Comparison of ENCODE assay signal across 22 mouse cellular contexts in the genomic region with DNA sequence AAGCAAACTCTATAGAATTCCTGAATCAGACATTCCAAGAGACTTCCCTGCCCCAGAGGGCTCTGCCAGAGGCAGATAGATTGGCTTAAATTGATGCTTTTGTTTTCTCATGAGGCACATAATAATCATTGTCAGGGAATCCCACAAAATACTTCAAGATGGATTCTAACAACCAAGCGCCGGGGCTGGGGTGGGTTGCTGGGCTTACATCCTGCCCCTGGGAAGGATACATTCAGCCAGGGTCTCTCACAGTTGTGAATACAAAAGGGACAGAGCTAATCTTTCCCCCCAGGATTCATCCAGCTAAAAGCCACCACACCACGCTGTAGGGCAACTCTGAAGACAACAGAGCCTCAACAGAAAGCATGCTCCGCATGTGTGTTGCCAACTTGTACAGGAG. TPM values are rescaled to one million over a fixed set of nuclear protein-coding genes. Genes with fewer than 3 reads are reported as not detected.
DNase-seq lines count a peak whose midpoint lies in the region; ATAC-seq lines count a peak whose summit lies in the region.
"Had no signal": no experiment of that assay in that cellular context is flagged by ENCODE, and none has a peak within 500 bp of the region (broad histone marks: within the 10 kb centered on the region; RNA-seq: fewer than 3 reads in every experiment).

No protein-coding gene starts in this region.

- H3K27me3 ChIP-seq in hindbrain, embryonic 11.5 days (ENCODE audit: control insufficient read depth, insufficient read depth, low read length): peaks cover 31% of the 10 kb centered on the region
- peaks cover 86% of the 10 kb centered on the region for H3K27me3 ChIP-seq in hindbrain, embryonic 10.5 days (ENCODE audit: insufficient read depth, poor library complexity, severe bottlenecking)
- H3K27me3 ChIP-seq in midbrain, embryonic 10.5 days (ENCODE audit: low read depth, poor library complexity, severe bottlenecking): peaks cover 100% of the 10 kb centered on the region
- H3K27me3 ChIP-seq in midbrain, embryonic 16.5 days (ENCODE audit: control insufficient read depth, insufficient read depth, low read depth, low read length): peaks cover 23% of the 10 kb centered on the region
- peaks cover 27% of the 10 kb centered on the region for H3K27me3 ChIP-seq in midbrain, embryonic 11.5 days (ENCODE audit: control insufficient read depth, insufficient read depth, low read length)
- H3K27me3 ChIP-seq in midbrain, embryonic 15.5 days (replicated peaks): peaks cover 44% of the 10 kb centered on the region
- H3K27me3 ChIP-seq: CH12.LX had no signal

- peak; percentile 11 for DNase-seq in hindbrain, embryonic 11.5 days (ENCODE audit: low spot score)
- no peak for DNase-seq in hindbrain, embryonic 10.5 days (ENCODE audit: low spot score)
- peak; percentile 33 for DNase-seq in midbrain, embryonic 10.5 days (ENCODE audit: low spot score)
- DNase-seq in midbrain, embryonic 11.5 days (ENCODE audit: low spot score, missing footprints): peak; percentile 91
- DNase-seq: adrenal gland, adult 2 months; adrenal gland, adult 8-10 months; adrenal gland, postnatal 10 days; adrenal gland, postnatal 14 days; adrenal gland, postnatal 25 days; adrenal gland, postnatal 36 days; B cell, adult 2 months; cerebellum, adult 11 months; cerebellum, adult 11-12 months; cerebellum, adult 18-20 months had no signal

- H3K4me3 ChIP-seq in hindbrain, embryonic 11.5 days (ENCODE audit: low read depth, low read length): no peak overlapping the region
- H3K4me3 ChIP-seq in hindbrain, embryonic 10.5 days: no peak overlapping the region
- no peak overlapping the region for H3K4me3 ChIP-seq in midbrain, embryonic 10.5 days
- no peak overlapping the region for H3K4me3 ChIP-seq in midbrain, embryonic 16.5 days (ENCODE audit: low read depth, low read length)
- H3K4me3 ChIP-seq in midbrain, embryonic 11.5 days (ENCODE audit: low read depth, low read length): no peak overlapping the region
- H3K4me3 ChIP-seq in midbrain, embryonic 15.5 days: no peak overlapping the region

- H3K9me3 ChIP-seq in hindbrain, embryonic 11.5 days (ENCODE audit: control insufficient read depth, low read length): no peaks in the 10 kb centered on the region
- no peaks in the 10 kb centered on the region for H3K9me3 ChIP-seq in hindbrain, embryonic 10.5 days
- H3K9me3 ChIP-seq in midbrain, embryonic 10.5 days (replicated peaks): no peaks in the 10 kb centered on the region
- no peaks in the 10 kb centered on the region for H3K9me3 ChIP-seq in midbrain, embryonic 16.5 days (replicated peaks; ENCODE audit: control insufficient read depth, low read length, poor library complexity, severe bottlenecking)
- no peaks in the 10 kb centered on the region for H3K9me3 ChIP-seq in midbrain, embryonic 11.5 days (ENCODE audit: control insufficient read depth, low read length)
- H3K9me3 ChIP-seq in midbrain, embryonic 15.5 days: no peaks in the 10 kb centered on the region

- H3K36me3 ChIP-seq in hindbrain, embryonic 11.5 days (ENCODE audit: control insufficient read depth, insufficient read depth, low read length): no peaks in the 10 kb centered on the region
- H3K36me3 ChIP-seq in hindbrain, embryonic 10.5 days: 0 out of 2 replicates have a peak, but pooled peaks cover under 1% of the 10 kb centered on the region
- peaks cover 3% of the 10 kb centered on the region; the same call in 1 of the 2 replicates for H3K36me3 ChIP-seq in midbrain, embryonic 10.5 days
- H3K36me3 ChIP-seq in midbrain, embryonic 16.5 days (ENCODE audit: control insufficient read depth, insufficient read depth, low read length): no peaks in the 10 kb centered on the region
- no peaks in the 10 kb centered on the region for H3K36me3 ChIP-seq in midbrain, embryonic 11.5 days (ENCODE audit: control insufficient read depth, insufficient read depth, low read length)
- no peaks in the 10 kb centered on the region for H3K36me3 ChIP-seq in midbrain, embryonic 15.5 days (replicated peaks)
- H3K36me3 ChIP-seq: G1E had no signal

- no peak overlapping the region for H3K9ac ChIP-seq in hindbrain, embryonic 11.5 days (ENCODE audit: low read depth, low read length)
- no peak overlapping the region for H3K9ac ChIP-seq in midbrain, embryonic 16.5 days (ENCODE audit: low read depth, low read length)
- H3K9ac ChIP-seq in midbrain, embryonic 11.5 days (ENCODE audit: low read length): no peak overlapping the region
- H3K9ac ChIP-seq in midbrain, embryonic 15.5 days: no peak overlapping the region

- H3K4me2 ChIP-seq in hindbrain, embryonic 11.5 days (replicated peaks; ENCODE audit: low read depth, low read length): no peak overlapping the region
- no peak overlapping the region for H3K4me2 ChIP-seq in midbrain, embryonic 16.5 days (ENCODE audit: low read length)
- H3K4me2 ChIP-seq in midbrain, embryonic 11.5 days: no peak overlapping the region
- H3K4me2 ChIP-seq in midbrain, embryonic 15.5 days: no peak overlapping the region

- no peak for ATAC-seq in hindbrain, embryonic 11.5 days (ENCODE audit: low FRiP score)
- no peak for ATAC-seq in midbrain, embryonic 16.5 days
- ATAC-seq in midbrain, embryonic 11.5 days (ENCODE audit: low FRiP score): no peak
- ATAC-seq in midbrain, embryonic 15.5 days (replicated peaks): no peak
- ATAC-seq: activated CD4-positive, CD25-positive, alpha-beta regulatory T cell, adult 4 months; CD4-positive, CD25-positive, alpha-beta regulatory T cell, adult 4 months; Patski had no signal

- no peak overlapping the region for H3K27ac ChIP-seq in hindbrain, embryonic 11.5 days (ENCODE audit: low read depth, low read length)
- no peak overlapping the region for H3K27ac ChIP-seq in hindbrain, embryonic 10.5 days
- H3K27ac ChIP-seq in midbrain, embryonic 10.5 days (replicated peaks): no peak overlapping the region
- no peak overlapping the region for H3K27ac ChIP-seq in midbrain, embryonic 16.5 days (ENCODE audit: low read length)
- H3K27ac ChIP-seq in midbrain, embryonic 11.5 days (ENCODE audit: low read depth, low read length): no peak overlapping the region
- H3K27ac ChIP-seq in midbrain, embryonic 15.5 days: no peak overlapping the region

- no peaks in the 10 kb centered on the region for H3K4me1 ChIP-seq in hindbrain, embryonic 11.5 days (replicated peaks; ENCODE audit: control insufficient read depth, insufficient read depth, low read length)
- H3K4me1 ChIP-seq in hindbrain, embryonic 10.5 days (replicated peaks): peaks cover 42% of the 10 kb centered on the region
- peaks cover 77% of the 10 kb centered on the region for H3K4me1 ChIP-seq in midbrain, embryonic 10.5 days
- H3K4me1 ChIP-seq in midbrain, embryonic 16.5 days (ENCODE audit: control insufficient read depth, insufficient read depth, low read length): peaks cover 31% of the 10 kb centered on the region
- H3K4me1 ChIP-seq in midbrain, embryonic 11.5 days (ENCODE audit: control insufficient read depth, insufficient read depth, low read length): peaks cover 38% of the 10 kb centered on the region
- H3K4me1 ChIP-seq in midbrain, embryonic 15.5 days: peaks cover 36% of the 10 kb centered on the region

- WGBS in hindbrain, embryonic 11.5 days: 70% methylated on average over 4 of the region's 4 CpGs
- 69% methylated on average over 4 of the region's 4 CpGs for WGBS in hindbrain, embryonic 10.5 days
- 40% methylated on average over 4 of the region's 4 CpGs for WGBS in midbrain, embryonic 10.5 days
- 57% methylated on average over 4 of the region's 4 CpGs for WGBS in midbrain, embryonic 16.5 days
- WGBS in midbrain, embryonic 11.5 days: 29% methylated on average over 4 of the region's 4 CpGs
- 43% methylated on average over 4 of the region's 4 CpGs for whole genome bisulfite sequencing in midbrain, embryonic 15.5 days

RNA-seq across cellular contexts. Expression of gene Irx6, which starts 2.2 kb away (rescaled TPM):
- 0.69 and 0.71 TPM in 2 replicates for polyA plus RNA-seq in hindbrain, embryonic 11.5 days (2014; fragmentation: Nextera tagmentation; extraction: Ambion mirVana)
- 0.90 and 0.99 TPM in 2 replicates for polyA plus RNA-seq in hindbrain, embryonic 10.5 days (2016; fragmentation: Nextera tagmentation; extraction: Ambion mirVana)
- polyA plus RNA-seq in midbrain, embryonic 10.5 days (2016; fragmentation: Nextera tagmentation; extraction: Ambion mirVana): 2.3 and 3.0 TPM in 2 replicates
- 6.0 and 7.6 TPM in 2 replicates for polyA plus RNA-seq in midbrain, embryonic 16.5 days (2015; fragmentation: Nextera tagmentation; extraction: Ambion mirVana)
- polyA plus RNA-seq in midbrain, embryonic 11.5 days (2014; fragmentation: Nextera tagmentation; extraction: Ambion mirVana): 2.3 and 2.6 TPM in 2 replicates
- 5.6 and 6.9 TPM in 2 replicates for polyA plus RNA-seq in midbrain, embryonic 15.5 days (2015; fragmentation: Nextera tagmentation; extraction: Ambion mirVana)
- polyA plus RNA-seq: activated CD4-positive, CD25-positive, alpha-beta regulatory T cell, adult 4 months; adrenal gland, adult 2 months; C2C12; CD4-positive, CD25-positive, alpha-beta regulatory T cell, adult 4 months; G1E; Patski had no signal
